Mouse (Mus musculus) spleen, adult 12 weeks (tissue): ENCODE measurements around the gene Adra1d.

Experiments
- DNase-seq: peaks from one replicate; pipeline ENCODE4 v3.0.0; 2022; ENCODE audit warnings: low spot score

Adra1d gene

DNA sequence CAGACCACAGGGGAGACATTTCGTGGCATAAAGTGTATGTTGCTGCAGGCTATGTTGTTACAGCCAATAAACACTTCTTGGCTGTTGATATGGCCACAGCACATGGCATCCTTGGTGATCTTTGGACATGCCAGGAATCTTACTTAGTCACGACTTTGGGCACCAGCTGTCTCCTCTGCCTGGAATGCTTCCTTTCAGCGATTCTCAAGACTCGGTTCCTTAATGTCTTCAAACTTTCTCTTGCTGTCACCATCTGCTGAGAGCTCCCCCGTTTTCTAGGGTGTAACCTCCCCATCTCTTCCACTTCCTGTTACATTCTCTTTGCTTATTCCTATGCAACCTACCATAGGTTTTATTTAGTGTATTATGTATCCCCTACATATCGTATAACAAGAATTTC, 22.3 kb downstream of the Adra1d start:
- DNase-seq, result no peak

- no peak for DNase-seq
These were observed 23.7 kb downstream of the Adra1d start for GRCm38 (mm10) chr2:131538341-131538740.

DNA sequence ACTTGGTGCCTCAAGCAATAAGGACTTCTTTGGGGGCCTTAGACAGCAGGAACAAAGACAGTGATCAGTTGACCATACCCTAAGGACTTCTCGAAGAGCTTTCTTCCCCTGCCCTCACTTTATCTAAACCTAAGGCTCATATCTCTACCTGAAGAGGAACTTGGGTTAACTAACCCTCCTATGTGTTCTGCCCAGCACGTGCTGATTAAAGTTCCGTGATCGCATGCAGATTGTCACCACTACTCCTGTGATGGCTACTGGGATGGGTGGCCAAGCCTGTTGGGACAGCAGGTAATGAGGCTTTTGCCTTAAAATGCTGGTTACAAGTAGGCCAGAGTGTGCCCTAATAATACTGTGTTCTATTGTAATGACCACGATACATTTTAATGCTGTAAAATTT, 26.9 kb downstream of the Adra1d start:
- no peak for DNase-seq

DNA sequence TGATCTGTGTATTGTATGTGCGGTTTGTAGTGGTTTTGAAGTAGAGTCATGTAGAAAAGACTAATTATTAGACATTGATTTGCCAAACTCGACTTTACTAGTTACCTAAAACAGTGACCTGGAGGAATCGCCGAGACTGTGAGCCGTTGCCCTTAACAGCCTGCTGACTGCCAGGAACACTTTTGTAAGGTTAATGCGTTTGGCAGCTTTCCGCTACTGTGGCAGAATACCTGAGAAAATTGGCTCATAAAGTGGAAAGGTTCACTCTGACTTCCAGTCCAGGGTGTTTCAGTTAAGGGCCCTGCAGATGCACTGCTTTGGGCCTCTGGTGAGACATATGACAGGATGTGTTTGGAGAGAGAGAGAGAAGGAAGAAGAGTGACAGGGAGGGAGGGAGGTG, 30.8 kb downstream of the Adra1d start:
- no peak for DNase-seq

- DNase-seq, result no peak
These were observed 31.5 kb downstream of the Adra1d start for GRCm38 (mm10) chr2:131530623-131531008.

DNA sequence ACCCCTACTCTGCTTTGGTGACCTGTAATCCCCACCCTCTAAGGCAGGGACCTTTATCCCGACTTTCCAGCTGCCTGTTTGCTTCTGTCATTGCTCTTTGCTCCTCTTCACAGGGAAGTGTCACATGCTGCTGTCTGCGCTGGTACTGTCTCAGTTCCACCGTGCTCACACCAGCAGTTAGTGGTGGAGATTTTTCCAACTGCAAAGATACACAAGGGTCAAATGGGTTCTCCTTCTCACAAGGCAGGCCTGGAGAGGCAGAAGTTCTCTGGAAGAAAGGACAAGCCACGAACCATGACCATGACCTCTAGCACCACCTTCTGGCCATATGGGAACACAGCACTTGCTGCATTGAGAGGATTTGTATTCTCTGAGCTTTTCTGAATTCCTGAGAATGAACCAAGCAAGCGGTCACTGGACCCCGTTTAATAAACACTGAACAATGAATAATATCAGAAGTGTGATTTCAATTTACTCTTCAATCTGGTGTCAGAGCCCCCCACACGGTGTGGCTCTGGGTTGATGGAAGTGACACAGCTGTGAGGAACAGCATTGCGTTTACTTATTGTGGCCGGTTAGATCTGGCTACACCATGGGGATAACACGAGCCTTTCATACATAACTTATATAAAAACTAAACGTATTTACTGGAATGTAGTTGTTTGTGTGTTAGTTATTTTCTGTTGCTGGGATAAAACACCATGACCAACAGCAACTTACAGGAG, 32.0 kb downstream of the Adra1d start:
- peak; percentile 46 for DNase-seq

GRCm38 (mm10) chr2:131527061-131527460, 35.0 kb downstream of the Adra1d start:
- DNase-seq, result peak; percentile 32

DNA sequence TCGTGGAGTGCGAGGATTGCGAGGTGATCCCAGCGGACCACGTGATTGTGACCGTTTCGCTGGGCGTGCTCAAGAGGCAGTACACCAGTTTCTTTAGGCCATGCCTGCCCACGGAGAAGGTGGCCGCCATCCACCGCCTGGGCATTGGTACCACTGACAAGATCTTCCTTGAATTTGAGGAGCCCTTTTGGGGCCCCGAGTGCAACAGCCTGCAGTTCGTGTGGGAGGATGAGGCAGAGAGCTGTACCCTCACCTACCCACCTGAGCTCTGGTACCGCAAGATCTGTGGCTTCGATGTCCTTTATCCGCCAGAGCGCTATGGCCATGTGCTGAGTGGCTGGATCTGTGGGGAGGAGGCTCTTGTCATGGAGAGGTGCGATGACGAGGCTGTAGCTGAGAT, 41.3 kb downstream of the Adra1d start:
- DNase-seq, result no peak

DNA sequence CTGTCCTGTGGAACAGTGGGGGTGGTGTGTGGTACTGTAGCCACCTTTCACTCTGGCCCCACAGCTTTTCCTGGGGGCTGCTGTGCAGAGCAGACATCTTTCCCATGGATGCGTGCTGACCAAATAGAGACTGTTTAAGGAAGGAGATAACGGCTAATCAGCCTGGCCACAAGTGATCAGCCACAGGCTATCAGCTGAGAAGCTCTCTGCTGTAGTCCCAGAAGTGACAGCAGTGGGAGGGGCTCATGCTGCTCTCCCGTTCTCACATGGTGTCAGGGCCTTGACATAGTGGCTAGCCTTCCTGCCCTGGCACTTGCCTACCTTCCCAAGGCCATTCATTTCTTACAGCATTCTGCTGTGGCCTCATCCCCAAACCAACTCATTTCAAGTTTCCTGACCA, 43.3 kb downstream of the Adra1d start:
- DNase-seq, result no peak

DNA sequence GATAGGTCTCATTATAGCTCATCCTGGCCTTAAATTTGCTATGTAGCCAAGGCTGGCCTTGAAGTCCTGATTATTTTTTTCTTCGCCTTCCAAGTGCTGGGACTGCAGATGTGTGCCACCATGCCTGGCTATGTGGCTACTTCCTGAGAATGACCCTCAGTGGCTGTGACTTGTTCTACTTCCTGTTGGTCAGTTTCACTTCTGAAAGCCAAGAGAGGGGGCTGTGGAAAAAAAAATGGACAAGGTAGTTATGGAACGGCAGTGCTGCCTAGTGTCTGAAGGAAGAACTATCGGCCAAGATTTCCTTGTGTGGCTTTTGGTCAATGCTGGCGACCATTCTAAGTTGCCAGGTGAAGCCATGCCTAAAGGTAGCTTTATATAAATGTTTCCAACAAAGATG, 44.5 kb downstream of the Adra1d start:
- DNase-seq, result no peak

DNA sequence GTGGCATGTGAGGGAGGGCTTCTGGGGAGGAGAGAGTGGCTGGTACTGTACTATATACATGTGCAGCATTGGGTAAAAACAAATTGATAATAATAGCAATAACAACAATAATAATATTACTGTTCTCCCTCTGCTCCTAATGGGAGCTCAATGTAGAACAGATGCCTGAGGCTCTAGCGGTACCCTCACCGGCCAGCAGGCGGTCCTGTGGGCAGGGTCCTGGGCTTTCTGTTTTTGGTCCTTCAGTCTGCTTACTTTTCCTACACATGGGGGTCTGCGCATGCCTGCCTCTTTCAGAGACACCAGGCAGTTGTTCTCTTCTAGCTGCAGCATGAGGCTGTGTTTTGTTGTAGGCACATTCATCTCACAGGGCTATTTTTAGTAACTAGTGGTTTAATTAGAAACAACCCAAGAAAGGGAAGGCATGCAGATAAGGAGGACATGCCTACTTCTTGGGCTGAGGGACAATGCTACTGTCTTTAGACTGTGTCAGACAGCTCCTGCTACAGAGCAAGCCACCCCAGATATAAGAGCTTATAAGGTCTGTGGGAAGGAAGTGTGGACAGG, 47.9 kb downstream of the Adra1d start:
- no peak for DNase-seq

DNA sequence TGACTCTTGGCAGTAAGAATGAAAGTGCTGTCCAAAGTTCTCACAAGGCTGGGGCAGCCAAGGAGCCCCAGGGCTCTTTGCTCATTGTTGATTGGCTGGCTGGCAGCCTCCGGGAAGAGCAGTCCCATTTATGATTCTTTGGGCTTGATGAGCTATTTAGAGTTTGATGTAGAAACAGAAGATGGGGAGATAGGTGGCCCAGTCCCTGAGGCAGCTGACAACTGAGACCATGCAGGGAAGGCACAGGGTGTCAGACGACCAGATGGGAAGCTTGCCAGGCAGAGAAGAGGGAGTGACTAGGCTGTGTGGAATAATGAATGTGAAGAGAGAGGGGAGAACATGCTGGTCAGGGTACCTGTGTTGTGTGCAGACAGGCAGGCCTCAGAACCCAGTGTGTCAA, 48.6 kb downstream of the Adra1d start:
- no peak for DNase-seq

DNA sequence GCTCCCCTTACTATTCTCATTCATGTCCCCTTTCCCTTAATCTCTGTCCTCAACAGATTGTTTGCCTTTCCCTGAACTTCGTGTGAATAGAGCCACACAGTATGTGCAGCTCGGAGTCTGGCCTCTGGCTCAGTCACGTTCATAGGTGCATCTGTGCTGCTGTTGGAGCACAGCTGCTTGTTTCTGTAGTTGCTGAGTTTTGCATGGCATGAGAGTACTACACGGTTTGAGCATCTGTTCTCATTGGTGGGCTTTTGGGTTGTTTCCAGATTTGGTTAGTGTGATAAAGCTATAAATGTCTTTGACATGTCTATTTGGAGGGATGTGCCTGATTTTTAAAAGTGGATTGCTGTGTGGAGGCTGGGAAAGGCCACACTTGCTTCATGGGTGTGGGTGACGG, 51.6 kb downstream of the Adra1d start:
- no peak for DNase-seq

GRCm38 (mm10) chr2:131509671-131510313, 52.3 kb downstream of the Adra1d start:
- DNase-seq, result peak; percentile 45

DNA sequence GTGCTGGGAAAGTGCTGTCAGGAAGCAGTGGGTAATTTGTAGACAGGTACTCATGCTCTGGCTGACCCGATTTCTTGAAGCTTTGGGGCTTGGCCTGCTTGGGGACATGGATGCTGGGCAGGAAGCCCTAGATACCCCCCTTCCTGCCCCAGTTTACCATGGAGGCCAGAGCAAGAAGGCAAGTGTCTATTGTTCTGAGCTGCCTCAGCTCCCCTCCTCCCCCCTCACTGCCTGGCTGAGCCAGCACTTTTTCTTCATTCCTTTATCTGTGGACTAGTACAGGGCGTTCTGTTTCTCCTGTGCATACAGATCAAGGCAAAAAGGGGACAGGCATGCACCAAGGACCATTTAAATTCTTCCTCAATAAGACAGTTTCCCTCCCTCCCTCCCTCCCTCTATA, 53.6 kb downstream of the Adra1d start:
- DNase-seq, result no peak

DNA sequence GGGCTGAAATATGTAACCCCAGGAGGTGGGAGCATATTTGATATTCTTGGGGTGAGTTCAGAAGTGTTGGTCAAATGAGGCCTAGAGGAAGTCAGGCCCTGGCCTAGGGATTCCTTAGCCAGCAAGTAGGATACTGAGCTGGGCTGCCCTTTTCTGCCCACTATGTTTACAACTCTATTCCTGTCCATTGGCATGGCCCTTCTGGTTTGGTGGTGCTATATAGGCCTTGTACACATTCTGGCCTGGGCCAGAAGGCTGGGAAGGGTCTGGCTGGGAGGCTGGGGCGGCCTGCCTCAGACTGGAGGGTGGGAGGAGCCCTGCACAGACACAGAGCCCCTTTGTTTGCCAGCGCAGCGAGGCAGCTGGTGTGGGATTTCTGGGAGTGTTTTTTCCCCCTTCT, 55.7 kb downstream of the Adra1d start:
- no peak for DNase-seq

- DNase-seq, result no peak
These were observed 56.7 kb downstream of the Adra1d start for GRCm38 (mm10) chr2:131505431-131505830.

GRCm38 (mm10) chr2:131502561-131502960, 59.5 kb downstream of the Adra1d start:
- DNase-seq, result no peak

- DNase-seq, result no peak
These were observed 60.2 kb downstream of the Adra1d start for GRCm38 (mm10) chr2:131501886-131502285.

DNA sequence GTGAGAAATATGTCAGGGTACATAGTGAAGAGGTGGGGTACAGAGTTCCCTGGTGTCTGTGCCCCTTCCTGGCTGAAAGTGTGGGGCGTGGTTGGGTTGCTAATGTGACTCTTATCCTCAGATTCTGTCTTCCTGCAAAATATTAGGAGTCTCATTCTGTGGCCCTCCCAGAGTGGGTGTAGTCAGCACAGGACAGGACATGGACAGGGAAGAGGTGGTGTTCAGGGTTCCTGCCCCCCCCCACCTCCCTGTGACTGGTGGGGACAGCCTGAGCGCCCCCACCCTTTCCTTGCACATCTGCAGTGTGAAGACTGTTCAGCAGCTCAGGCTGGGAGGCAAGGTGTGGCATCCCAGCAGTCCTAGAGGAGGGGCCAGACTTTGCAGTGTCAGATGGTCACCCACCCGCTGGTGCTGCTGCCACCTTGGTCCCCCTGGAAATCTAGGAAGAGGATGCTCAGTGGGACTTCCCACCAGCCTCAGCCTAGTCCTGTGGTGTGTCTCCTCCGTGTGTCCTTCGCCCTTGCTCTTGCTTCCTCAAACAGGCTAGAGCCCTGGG, 62.7 kb downstream of the Adra1d start:
- DNase-seq, result no peak

- no peak for DNase-seq
These were observed 63.9 kb downstream of the Adra1d start for GRCm38 (mm10) chr2:131498219-131498618.

- DNase-seq, result peak; percentile 76
These were observed 64.7 kb downstream of the Adra1d start for GRCm38 (mm10) chr2:131497224-131497856.
